Comparison of ENCODE assay signal across 8 mouse cellular contexts in genomic region chr9:57939431-57940348, GRCm38 (mm10). TPM values are rescaled to one million over a fixed set of nuclear protein-coding genes. Genes with fewer than 3 reads are reported as not detected.
DNase-seq lines count a peak whose midpoint lies in the region; ATAC-seq and TF ChIP-seq lines count a peak whose summit lies in the region.

Sema7a (plus strand) TSS chr9:57940112.

- H3K4me1 ChIP-seq in embryonic facial prominence, embryonic 14.5 days (ENCODE audit: control insufficient read depth, insufficient read depth, low read length), result 0 out of 2 replicates have a peak, but pooled peaks cover 7% of the 10 kb centered on the region
- peaks cover 32% of the 10 kb centered on the region for H3K4me1 ChIP-seq in heart, embryonic 10.5 days
- H3K4me1 ChIP-seq in kidney, embryonic 14.5 days (ENCODE audit: control insufficient read depth, insufficient read depth, low read length), result peaks cover 14% of the 10 kb centered on the region
- peaks cover 6% of the 10 kb centered on the region; the same call in 1 of the 2 replicates for H3K4me1 ChIP-seq in stomach, embryonic 14.5 days (ENCODE audit: control insufficient read depth, insufficient read depth, low read length)

- WGBS in embryonic facial prominence, embryonic 14.5 days, result 3% methylated on average over 23 of the region's 60 CpGs
- 1% methylated on average over 60 of the region's 60 CpGs for WGBS in heart, embryonic 10.5 days
- under 1% methylated on average over 51 of the region's 60 CpGs for WGBS in kidney, embryonic 14.5 days
- WGBS in stomach, embryonic 14.5 days, result 3% methylated on average over 50 of the region's 60 CpGs

- H3K36me3 ChIP-seq in embryonic facial prominence, embryonic 14.5 days (ENCODE audit: control insufficient read depth, insufficient read depth, low read length), result no peaks in the 10 kb centered on the region
- no peaks in the 10 kb centered on the region for H3K36me3 ChIP-seq in heart, embryonic 10.5 days
- no peaks in the 10 kb centered on the region for H3K36me3 ChIP-seq in kidney, embryonic 14.5 days (ENCODE audit: control insufficient read depth, insufficient read depth, low read length)
- no peaks in the 10 kb centered on the region for H3K36me3 ChIP-seq in myocyte (ENCODE audit: control insufficient read depth, insufficient read depth)
- H3K36me3 ChIP-seq in stomach, embryonic 14.5 days (ENCODE audit: control insufficient read depth, insufficient read depth, low read length), result no peaks in the 10 kb centered on the region

- TF ChIP-seq POLR2A in myocyte (IDR thresholded peaks at IDR 0.05; ENCODE audit: insufficient read length, low read depth), result peak; percentile 96

- no peaks in the 10 kb centered on the region for H3K9me3 ChIP-seq in embryonic facial prominence, embryonic 14.5 days (ENCODE audit: control insufficient read depth, low read length)
- no peaks in the 10 kb centered on the region for H3K9me3 ChIP-seq in heart, embryonic 10.5 days
- H3K9me3 ChIP-seq in kidney, embryonic 14.5 days (ENCODE audit: control insufficient read depth, low read length), result no peaks in the 10 kb centered on the region
- no peaks in the 10 kb centered on the region for H3K9me3 ChIP-seq in stomach, embryonic 14.5 days (ENCODE audit: control insufficient read depth, low read depth, low read length)

- H3K4me2 ChIP-seq in embryonic facial prominence, embryonic 14.5 days (ENCODE audit: low read depth, low read length), result peak within 1 kb of the TSS; percentile 98
- peak within 1 kb of the TSS; percentile 100 for H3K4me2 ChIP-seq in kidney, embryonic 14.5 days (replicated peaks; ENCODE audit: low read depth, low read length)
- H3K4me2 ChIP-seq in myocyte (ENCODE audit: low read depth), result peak within 1 kb of the TSS; percentile 64
- H3K4me2 ChIP-seq in stomach, embryonic 14.5 days (replicated peaks; ENCODE audit: low read depth, low read length), result peak within 1 kb of the TSS; percentile 97

- H3K27me3 ChIP-seq in embryonic facial prominence, embryonic 14.5 days (replicated peaks; ENCODE audit: control insufficient read depth, insufficient read depth, low read length), result peaks cover 50% of the 10 kb centered on the region
- peaks cover 83% of the 10 kb centered on the region for H3K27me3 ChIP-seq in heart, embryonic 10.5 days (ENCODE audit: insufficient read depth, poor library complexity, severe bottlenecking)
- H3K27me3 ChIP-seq in kidney, embryonic 14.5 days (ENCODE audit: control insufficient read depth, insufficient read depth, low read length), result peaks cover 37% of the 10 kb centered on the region
- H3K27me3 ChIP-seq in myocyte (ENCODE audit: control insufficient read depth, insufficient read depth, insufficient read length), result no peaks in the 10 kb centered on the region
- H3K27me3 ChIP-seq in stomach, embryonic 14.5 days (ENCODE audit: control insufficient read depth, insufficient read depth, low read length), result peaks cover 20% of the 10 kb centered on the region

- H3K9ac ChIP-seq in embryonic facial prominence, embryonic 14.5 days (ENCODE audit: low read depth, low read length), result peak within 1 kb of the TSS; percentile 72
- peak within 1 kb of the TSS; percentile 70 for H3K9ac ChIP-seq in kidney, embryonic 14.5 days (ENCODE audit: low read depth, low read length)
- peak within 1 kb of the TSS; percentile 39 for H3K9ac ChIP-seq in stomach, embryonic 14.5 days (replicated peaks; ENCODE audit: low read depth, low read length)

- peaks cover 41% of the 10 kb centered on the region for H3K79me2 ChIP-seq in myocyte (ENCODE audit: control insufficient read depth, insufficient read depth)

- H3K27ac ChIP-seq in embryonic facial prominence, embryonic 14.5 days (replicated peaks; ENCODE audit: low read depth, low read length), result no peak within 1 kb of the TSS; the same call in 1 of the 2 replicates
- peak within 1 kb of the TSS; percentile 82 for H3K27ac ChIP-seq in heart, embryonic 10.5 days
- H3K27ac ChIP-seq in kidney, embryonic 14.5 days (ENCODE audit: low read depth, low read length), result no peak within 1 kb of the TSS
- no peak within 1 kb of the TSS for H3K27ac ChIP-seq in stomach, embryonic 14.5 days (ENCODE audit: low read length)

- ATAC-seq in embryonic facial prominence, embryonic 14.5 days (ENCODE audit: low read depth), result peak; percentile 81
- peak; percentile 74 for ATAC-seq in kidney, embryonic 14.5 days (ENCODE audit: low FRiP score, low TSS enrichment)
- ATAC-seq in stomach, embryonic 14.5 days (ENCODE audit: insufficient number of reproducible peaks, insufficient read depth, low FRiP score, low read depth), result peak; percentile 73

- peak within 1 kb of the TSS; percentile 74 for H3K4me3 ChIP-seq in embryonic facial prominence, embryonic 14.5 days (ENCODE audit: low read depth, low read length)
- H3K4me3 ChIP-seq in heart, embryonic 10.5 days, result peak within 1 kb of the TSS; percentile 87
- H3K4me3 ChIP-seq in kidney, embryonic 14.5 days (ENCODE audit: low read length), result peak within 1 kb of the TSS; percentile 73
- peak within 1 kb of the TSS; percentile 43 for H3K4me3 ChIP-seq in myocyte
- peak within 1 kb of the TSS; percentile 71 for H3K4me3 ChIP-seq in stomach, embryonic 14.5 days (ENCODE audit: low read depth, low read length)

- peak within 1 kb of the TSS; percentile 86 for H3ac ChIP-seq in myocyte (ENCODE audit: control insufficient read depth, insufficient read length)

- peak; percentile 63 to 70 for DNase-seq in urinary bladder, adult 18-20 months (ENCODE audit: low spot score in 2 of 2)
- no peak for DNase-seq in urinary bladder, postnatal 10 days (ENCODE audit: low spot score)
- peak; percentile 87 for DNase-seq in embryonic facial prominence, embryonic 14.5 days (ENCODE audit: low spot score)
- DNase-seq in heart, embryonic 10.5 days (ENCODE audit: low spot score), result no peak
- peak; percentile 69 for DNase-seq in liver

TF ChIP-seq in myocyte, 11 proteins besides CTCF, POLR2A, EP300 and RAD21:
- TF ChIP-seq TCF3 (IDR thresholded peaks at IDR 0.05; ENCODE audit: insufficient read length, low read depth) (no peak), E2F4 (IDR thresholded peaks at IDR 0.05; ENCODE audit: insufficient read depth) (no peak), POLR2AphosphoS2 (IDR thresholded peaks at IDR 0.05; ENCODE audit: insufficient read length, low read depth) (peak; percentile 88), CEBPB (IDR thresholded peaks at IDR 0.05; ENCODE audit: insufficient read depth, poor library complexity, severe bottlenecking) (no peak), SRF (IDR thresholded peaks at IDR 0.05; ENCODE audit: control insufficient read depth, insufficient read length, low read depth) (no peak)
TF ChIP-seq in myocyte: peak in this region for 1.

RNA-seq across cellular contexts. Expression of gene Sema7a, which starts in this region (rescaled TPM):
- polyA plus RNA-seq in embryonic facial prominence, embryonic 14.5 days (2014; fragmentation: Nextera tagmentation; extraction: Ambion mirVana), result 1.2 TPM in 2 replicates
- polyA plus RNA-seq in heart, embryonic 10.5 days (2016; fragmentation: Nextera tagmentation; extraction: Ambion mirVana), result 0.16 TPM in 1 of 2 replicates, not detected in the other
- 0.93 TPM in 2 replicates for polyA plus RNA-seq in kidney, embryonic 14.5 days (2014; fragmentation: Nextera tagmentation; extraction: Ambion mirVana)
- 27.4 TPM for polyA plus RNA-seq in myocyte (2012; fragmentation: generic; extraction: Trizol)
- polyA plus RNA-seq in stomach, embryonic 14.5 days (2014; fragmentation: Nextera tagmentation; extraction: Ambion mirVana), result 1.0 and 1.1 TPM in 2 replicates

Comparison
In these comparisons a context has a peak if more than half of its experiments do, and no peak if none do; other contexts are left out.
1. RNA of gene Sema7a (polyA plus RNA-seq): 27.4 TPM in myocyte (single experiment); 1.2 TPM in embryonic facial prominence, embryonic 14.5 days, 1.0 to 1.1 TPM in stomach, embryonic 14.5 days, 0.93 TPM in kidney, embryonic 14.5 days and 0.16 TPM in heart, embryonic 10.5 days; every median in the first group is over 10 times any median in the second.
2. DNase-seq: peak in urinary bladder, adult 18-20 months (2 of 2), embryonic facial prominence, embryonic 14.5 days (single experiment) and liver (single experiment); none in urinary bladder, postnatal 10 days (single experiment) and heart, embryonic 10.5 days (single experiment).
3. Peak in ATAC-seq, H3K4me3 ChIP-seq, H3K9ac ChIP-seq and H3K4me2 ChIP-seq in kidney, embryonic 14.5 days; RNA of the gene not detected or under 1 TPM.
4. Peak in every context shown above with its lines, with median percentiles within 50 percentile points of each other: ATAC-seq, H3K4me2 ChIP-seq, H3K4me3 ChIP-seq and H3K9ac ChIP-seq.